Mouse (Mus musculus) heart, postnatal 0 days (tissue): ENCODE results near the gene Smyd1. TPM values are rescaled to one million over a fixed set of nuclear protein-coding genes. Genes with fewer than 3 reads are reported as not detected.

Source experiments
- ATAC-seq: fragments of 200-750 bp; cut with Nextera tagmentation; 2 replicates; pipeline ENCODE4 v1.8.0; 2017; ENCODE audit warnings: low read depth, moderate number of reproducible peaks, moderate library complexity; ENCODE audit not compliant: insufficient read depth
- DNase-seq: peaks from one replicate; pipeline ENCODE4 v3.0.0-alpha.2; 2016; ENCODE audit warnings: low spot score
- H3K27ac ChIP-seq: fragments of 300-500 bp; sonication (generic); 2 replicates; pipeline ENCODE4 v1.5.1; 2014; ENCODE audit warnings: low read depth, mild to moderate bottlenecking
- H3K27me3 ChIP-seq: fragments of 300-500 bp; sonication (generic); 2 replicates; pipeline ENCODE4 v1.6.1; 2014; ENCODE audit warnings: low read length, mixed read lengths; ENCODE audit not compliant: control insufficient read depth, insufficient read depth
- H3K36me3 ChIP-seq: fragments of 300-500 bp; sonication (generic); replicated peaks from 2 replicates; pipeline ENCODE4 v1.6.1; 2014; ENCODE audit warnings: low read length, mixed read lengths; ENCODE audit not compliant: control insufficient read depth, insufficient read depth
- H3K4me1 ChIP-seq: fragments of 300-500 bp; sonication (generic); 2 replicates; pipeline ENCODE4 v1.6.1; 2014; ENCODE audit warnings: antibody characterized with exemption; ENCODE audit not compliant: control insufficient read depth, insufficient read depth
- H3K4me2 ChIP-seq: fragments of 300-500 bp; sonication (generic); 2 replicates; pipeline ENCODE4 v1.6.1; 2014; ENCODE audit warnings: low read depth, mild to moderate bottlenecking, low read length, moderate library complexity
- H3K4me3 ChIP-seq: fragments of 300-500 bp; sonication (generic); 2 replicates; pipeline ENCODE4 v1.5.1; 2014; ENCODE audit warnings: low read depth, low read length
- H3K9ac ChIP-seq: fragments of 300-500 bp; sonication (generic); replicated peaks from 2 replicates; pipeline ENCODE4 v1.6.1; 2014; ENCODE audit warnings: low read depth, low read length, mixed read lengths
- H3K9me3 ChIP-seq: fragments of 300-500 bp; sonication (generic); replicated peaks from 2 replicates; pipeline ENCODE4 v1.6.1; 2016; ENCODE audit warnings: low read length; ENCODE audit not compliant: control insufficient read depth
- CTCF ChIP-seq: IDR thresholded peaks from 2 replicates; pipeline ENCODE4 v1.5.1; 2016; ENCODE audit warnings: antibody characterized with exemption, control low read depth, low read depth
- EP300 ChIP-seq: IDR thresholded peaks from 2 replicates; pipeline ENCODE4 v1.6.1; 2016; ENCODE audit warnings: antibody characterized with exemption, low read depth
- WGBS: fragments of 180-500 bp; shearing (Covaris S2); extraction: QIAGEN DNeasy Blood & Tissue Kit; methylation state at CpG from one replicate; pipeline ENCODE4 v1.1.7; 2014; 5-methylcytosine and 5-hydroxymethylcytosine counted together
- polyA plus RNA-seq: library from polyadenylated mRNA; unstranded; fragments of >200 nt; fragmentation: Nextera tagmentation; extraction: Ambion mirVana; gene quantifications from 2 replicates; pipeline ENCODE4 v1.2.1, GENCODE M21; 2015
- total RNA-seq: library from RNA; depleted of rRNA; stranded (reverse); fragments of >200 nt; gene quantifications from 2 replicates; pipeline ENCODE4 v1.2.3, GENCODE M21; 2014; ENCODE audit warnings: low replicate concordance

Smyd1 gene
- total and polyA plus RNA-seq, 2 experiments from 2014 or later, result 106 to 316 TPM

DNA sequence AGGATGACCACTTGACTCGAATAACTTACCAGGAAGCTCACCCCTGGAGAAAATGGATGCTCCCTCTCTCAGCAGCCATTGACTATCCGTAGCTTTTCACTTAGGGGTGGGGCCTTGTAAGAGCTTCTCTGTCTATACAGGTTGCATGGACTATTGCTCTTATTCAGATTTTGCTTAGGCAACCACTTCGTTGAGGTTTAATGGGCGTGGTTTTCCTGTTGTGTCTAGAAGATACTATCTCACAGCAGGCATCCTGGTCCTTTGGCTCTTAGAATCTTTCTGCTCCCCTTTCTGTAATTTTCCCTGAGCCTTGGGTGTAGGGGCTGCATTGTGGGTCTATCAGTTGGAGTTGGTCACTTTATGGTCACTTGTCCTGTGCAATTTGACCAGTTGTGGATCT is 100.5 kb downstream of the Smyd1 start:
- 81% methylated on average over 4 of the region's 4 CpGs for WGBS
- H3K27me3 ChIP-seq, result no peaks in the 10 kb centered on the region

DNA sequence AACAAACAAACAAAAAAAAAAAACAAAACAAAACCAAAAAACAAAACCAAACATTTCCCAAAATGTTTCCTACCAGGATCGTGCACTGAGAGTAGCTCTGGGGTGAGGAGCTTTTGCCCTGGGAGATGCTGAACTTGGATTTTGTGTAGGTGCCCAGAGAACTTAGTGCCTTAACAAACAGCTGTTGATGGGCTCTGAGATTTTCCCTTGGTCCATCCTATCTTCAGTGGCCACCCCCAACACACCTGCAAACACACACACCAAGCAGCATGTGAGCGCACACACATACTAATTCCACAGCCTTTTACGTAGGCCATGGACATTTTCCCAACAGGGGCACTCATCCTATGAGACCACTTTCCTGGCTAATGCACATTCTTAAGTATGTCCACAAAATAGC is 109.6 kb downstream of the Smyd1 start:
- H3K4me1 ChIP-seq, result no peaks in the 10 kb centered on the region
- H3K9me3 ChIP-seq, result 0 out of 2 replicates have a peak, but pooled peaks cover 5% of the 10 kb centered on the region
- H3K4me2 ChIP-seq, result no peak overlapping the region
- TF ChIP-seq EP300 (no peak), CTCF (no peak)
- H3K4me3 ChIP-seq, result no peak overlapping the region
- H3K36me3 ChIP-seq, result peaks cover 33% of the 10 kb centered on the region
- ATAC-seq (no peak), DNase-seq (no peak)
- H3K27ac ChIP-seq, result no peak overlapping the region
- no peak overlapping the region for H3K9ac ChIP-seq
- WGBS, result 92% methylated on average over 3 of the region's 3 CpGs
- H3K27me3 ChIP-seq, result no peaks in the 10 kb centered on the region

More for the DNA sequence above, 100.5 kb downstream of the Smyd1 start:
- no peak overlapping the region for H3K4me3 ChIP-seq
- no peak overlapping the region for H3K9ac ChIP-seq
- no peak overlapping the region for H3K27ac ChIP-seq
- DNase-seq (no peak), ATAC-seq (no peak)
- TF ChIP-seq EP300, result no peak
- no peak for TF ChIP-seq CTCF
- peaks cover 9% of the 10 kb centered on the region for H3K4me1 ChIP-seq
- H3K9me3 ChIP-seq, result no peaks in the 10 kb centered on the region
- peaks cover 51% of the 10 kb centered on the region for H3K36me3 ChIP-seq
- H3K4me2 ChIP-seq, result no peak overlapping the region

DNA sequence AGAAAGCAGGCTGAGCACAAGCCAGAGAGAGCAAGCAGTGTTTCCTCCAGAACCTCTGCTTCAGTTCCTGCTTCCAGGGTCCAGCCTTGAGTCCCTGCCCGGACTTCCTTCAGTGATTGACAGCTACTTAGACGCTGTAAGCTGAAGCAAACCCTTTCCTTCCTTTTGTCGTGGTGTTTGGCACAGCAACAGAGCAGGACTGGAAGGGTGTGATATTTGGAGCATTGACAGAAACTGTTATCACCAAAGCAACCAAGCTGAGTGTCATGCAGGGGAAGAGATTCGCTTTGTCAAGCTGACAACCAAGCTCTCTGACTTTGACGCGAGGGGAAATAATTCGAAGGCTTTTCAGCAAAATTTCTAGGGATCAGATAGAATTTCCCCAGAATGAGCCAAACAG is 110.1 kb downstream of the Smyd1 start:
- H3K4me2 ChIP-seq, result no peak overlapping the region
- no peak for TF ChIP-seq EP300
- TF ChIP-seq CTCF, result no peak
- peaks cover 33% of the 10 kb centered on the region for H3K36me3 ChIP-seq
- H3K27me3 ChIP-seq, result no peaks in the 10 kb centered on the region
- DNase-seq, result peak; percentile 59
- no peak overlapping the region for H3K4me3 ChIP-seq
- H3K9ac ChIP-seq, result no peak overlapping the region
- peak; percentile 72 for ATAC-seq
- WGBS, result 12% methylated on average over 7 of the region's 7 CpGs
- no peaks in the 10 kb centered on the region for H3K4me1 ChIP-seq
- H3K27ac ChIP-seq, result no peak overlapping the region
- H3K9me3 ChIP-seq, result 0 out of 2 replicates have a peak, but pooled peaks cover 5% of the 10 kb centered on the region

DNA sequence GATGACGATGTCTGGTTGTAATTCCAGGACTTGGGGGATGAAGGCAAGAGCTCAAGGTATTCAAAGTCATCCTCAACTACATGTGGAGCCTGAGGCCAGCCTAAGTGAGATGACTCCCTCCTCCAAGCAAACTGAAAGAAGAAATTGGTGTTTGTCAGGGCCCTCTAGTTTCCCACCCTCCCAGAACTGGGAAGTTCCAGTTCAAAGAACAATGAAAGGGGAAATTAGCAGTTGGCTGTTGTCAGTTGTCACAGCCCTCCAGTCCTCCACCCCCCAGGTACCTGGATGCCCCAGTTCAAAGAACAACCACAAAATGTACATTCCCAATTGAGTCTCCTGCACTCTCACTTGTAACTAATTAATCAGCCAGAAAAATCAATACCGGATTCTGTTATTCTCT is 113.3 kb downstream of the Smyd1 start:
- no peak overlapping the region for H3K4me3 ChIP-seq
- no peak overlapping the region for H3K9ac ChIP-seq
- 0 out of 2 replicates have a peak, but pooled peaks cover 5% of the 10 kb centered on the region for H3K9me3 ChIP-seq
- H3K4me1 ChIP-seq, result no peaks in the 10 kb centered on the region
- WGBS, result 70% methylated on average over 2 of the region's 2 CpGs
- H3K4me2 ChIP-seq, result no peak overlapping the region
- no peak for ATAC-seq
- no peak overlapping the region for H3K27ac ChIP-seq
- no peaks in the 10 kb centered on the region for H3K27me3 ChIP-seq
- no peak for TF ChIP-seq CTCF
- no peak for TF ChIP-seq EP300
- peaks cover 4% of the 10 kb centered on the region for H3K36me3 ChIP-seq
- DNase-seq, result no peak

DNA sequence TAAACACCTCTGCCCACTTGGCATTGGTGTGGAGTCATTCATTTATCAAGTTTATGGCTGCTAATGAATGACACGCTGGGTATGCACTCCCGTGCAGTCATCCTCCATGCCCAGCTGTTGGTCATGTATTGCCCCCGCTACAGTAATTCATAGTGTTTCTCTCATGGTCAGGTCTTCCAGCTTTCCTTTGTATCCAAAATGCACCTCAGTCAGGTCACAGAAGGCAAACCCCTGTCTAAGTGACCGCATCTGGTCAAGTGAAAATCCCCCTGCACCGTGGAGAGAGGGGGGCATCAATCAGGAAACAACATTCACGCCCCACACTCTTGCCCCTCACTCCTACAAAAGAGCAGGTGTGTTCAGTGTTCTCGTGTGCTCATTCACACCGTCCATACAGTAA is 117.9 kb downstream of the Smyd1 start:
- H3K36me3 ChIP-seq, result no peaks in the 10 kb centered on the region
- no peak overlapping the region for H3K9ac ChIP-seq
- H3K27me3 ChIP-seq, result no peaks in the 10 kb centered on the region
- H3K9me3 ChIP-seq, result no peaks in the 10 kb centered on the region
- no peak for ATAC-seq
- 89% methylated on average over 8 of the region's 8 CpGs for WGBS
- no peak for DNase-seq
- no peak overlapping the region for H3K4me3 ChIP-seq
- TF ChIP-seq CTCF (no peak), EP300 (no peak)
- no peak overlapping the region for H3K4me2 ChIP-seq
- no peak overlapping the region for H3K27ac ChIP-seq
- H3K4me1 ChIP-seq, result no peaks in the 10 kb centered on the region

DNA sequence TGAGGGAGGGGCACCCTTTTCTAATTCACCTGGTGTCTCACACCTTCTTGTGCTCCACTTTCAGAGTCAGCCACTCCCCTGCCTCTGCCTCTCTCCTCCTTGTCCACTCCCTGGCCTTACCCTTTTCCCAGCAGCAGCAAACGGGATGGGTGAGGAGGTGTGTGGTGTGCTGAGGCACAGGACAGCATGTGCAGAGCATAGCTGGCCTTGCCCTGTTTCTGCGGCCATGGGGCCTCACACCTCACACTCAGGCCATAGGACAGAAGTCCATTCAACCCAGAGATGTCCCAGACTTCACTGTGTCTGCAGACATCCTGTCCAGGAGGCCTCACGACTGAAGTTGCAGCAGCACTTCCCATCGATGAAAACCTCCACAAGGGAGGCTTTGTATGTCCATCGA is 118.4 kb downstream of the Smyd1 start:
- no peak for ATAC-seq
- DNase-seq, result no peak
- no peak overlapping the region for H3K4me2 ChIP-seq
- 78% methylated on average over 5 of the region's 5 CpGs for WGBS
- H3K4me3 ChIP-seq, result no peak overlapping the region
- no peak overlapping the region for H3K27ac ChIP-seq
- no peaks in the 10 kb centered on the region for H3K9me3 ChIP-seq
- no peaks in the 10 kb centered on the region for H3K36me3 ChIP-seq
- no peaks in the 10 kb centered on the region for H3K4me1 ChIP-seq
- H3K27me3 ChIP-seq, result no peaks in the 10 kb centered on the region
- H3K9ac ChIP-seq, result no peak overlapping the region
- TF ChIP-seq EP300 (no peak), CTCF (no peak)
